Mouse (Mus musculus) right cerebral cortex, adult 18-20 months (tissue): ENCODE results near the gene Mtor.
A peak's percentile ranks its signal among the peaks of the same experiment; 100 is the strongest.

Experiments used
- DNase-seq: peaks from one replicate; pipeline ENCODE4 v3.0.0; 2022; ENCODE audit warnings: mixed read lengths

The Mtor gene

GRCm38 (mm10) chr4:148601871-148602270 lies 153.5 kb downstream of the Mtor start:
- DNase-seq: no peak

GRCm38 (mm10) chr4:148602357-148603120 lies 154.1 kb downstream of the Mtor start, which contains the start of gene Masp2:
Gene Masp2, plus strand, starts transcription at chr4:148602554.
- DNase-seq: no peak

DNA sequence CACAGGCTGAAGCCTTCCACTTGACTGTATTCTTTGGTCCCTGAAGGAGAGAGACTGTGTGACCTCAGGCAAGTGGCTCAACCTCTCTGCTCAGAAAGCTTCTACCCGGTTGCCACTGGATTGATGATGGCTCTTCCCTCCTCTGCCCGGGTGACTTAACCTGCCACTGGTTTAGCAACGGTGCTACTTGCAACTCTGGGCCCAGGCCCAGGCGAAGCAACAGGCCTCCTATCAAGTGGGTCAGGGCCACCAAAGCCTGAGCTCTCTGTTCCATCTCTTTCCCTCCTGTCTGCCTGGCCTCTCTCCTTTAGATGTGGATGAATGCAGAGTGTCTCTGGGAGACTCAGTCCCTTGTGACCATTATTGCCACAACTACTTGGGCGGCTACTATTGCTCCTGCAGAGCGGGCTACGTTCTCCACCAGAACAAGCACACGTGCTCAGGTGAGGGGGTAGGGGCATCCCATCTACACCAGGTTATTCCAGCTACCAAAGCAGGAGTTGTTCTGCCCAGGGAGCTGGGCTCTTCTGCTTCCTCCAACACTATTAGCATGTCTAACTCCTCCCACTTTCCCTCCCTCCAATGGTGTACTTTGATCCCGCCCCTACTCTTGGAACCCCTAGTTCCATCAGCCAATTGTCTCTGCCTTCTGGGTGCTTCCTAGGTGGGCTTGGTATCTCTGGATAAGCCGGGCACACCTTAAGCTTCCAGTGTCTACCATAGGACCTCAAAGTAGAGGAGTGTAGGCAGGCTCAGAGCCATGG lies 155.1 kb downstream of the Mtor start:
- DNase-seq: no peak

DNA sequence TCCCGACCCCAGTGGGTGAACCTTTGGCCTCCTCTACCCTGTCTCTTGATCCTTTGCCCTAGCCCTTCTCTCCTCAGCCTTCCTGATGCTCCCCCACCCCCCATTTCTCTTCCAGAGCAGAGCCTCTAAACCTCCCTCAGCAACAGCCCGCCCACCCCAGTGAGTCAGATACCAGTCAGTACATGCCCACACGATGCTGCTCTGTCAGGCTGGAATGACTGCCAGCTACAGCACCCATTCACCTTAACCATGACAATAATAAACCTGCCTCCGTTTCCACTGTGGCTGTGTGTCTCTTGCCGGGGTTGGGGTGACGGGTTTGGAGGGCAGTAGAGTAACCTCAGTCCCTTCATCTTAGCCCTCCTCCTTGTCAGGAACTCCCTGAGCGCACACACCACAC lies 155.7 kb downstream of the Mtor start:
- peak; percentile 88 for DNase-seq

DNA sequence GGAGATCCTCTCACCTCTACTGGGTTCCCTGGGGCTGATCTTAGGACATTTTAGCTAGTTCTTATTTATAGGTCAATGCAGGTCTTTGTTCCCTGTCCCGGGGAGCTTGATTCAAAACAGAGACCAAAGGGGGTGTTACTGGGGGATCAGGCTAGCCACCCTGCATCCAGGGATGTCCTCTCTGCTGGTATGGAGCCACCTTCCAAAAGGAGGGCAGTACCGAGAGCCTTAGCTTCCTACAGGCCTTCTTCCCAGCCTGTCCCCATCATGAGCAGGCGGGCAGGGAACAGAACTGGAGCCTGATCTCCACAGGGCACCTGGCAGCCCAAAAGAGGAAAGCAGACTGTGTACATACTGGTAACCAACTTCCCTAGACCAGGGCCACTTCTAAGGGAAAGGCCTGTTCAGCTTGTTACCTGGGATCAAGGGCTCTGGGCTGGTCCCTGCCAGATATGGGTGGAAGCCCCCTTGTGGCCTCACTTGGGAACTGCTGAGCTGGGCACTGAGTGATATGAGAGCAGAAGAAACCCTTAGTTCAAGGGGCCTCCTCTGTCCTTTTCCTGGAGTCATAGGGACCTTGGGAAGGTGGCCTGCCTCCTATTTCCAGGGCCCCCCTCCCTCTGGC lies 156.2 kb downstream of the Mtor start:
- DNase-seq: no peak
